Mouse (Mus musculus) liver, embryonic 12.5 days (tissue): ENCODE results near the gene Irf2bp2. TPM values are rescaled to one million over a fixed set of nuclear protein-coding genes. Genes with fewer than 3 reads are reported as not detected.

Experiments used
- ATAC-seq: fragments of 200-750 bp; cut with Nextera tagmentation; 2 replicates; pipeline ENCODE4 v1.8.0; 2017; ENCODE audit warnings: moderate number of reproducible peaks, mild to moderate bottlenecking, moderate library complexity
- H3K27ac ChIP-seq: fragments of 300-500 bp; sonication (generic); 2 replicates; pipeline ENCODE4 v1.5.1; 2016; ENCODE audit warnings: mild to moderate bottlenecking
- H3K27me3 ChIP-seq: fragments of 300-500 bp; sonication (generic); replicated peaks from 2 replicates; pipeline ENCODE4 v1.6.1; 2016; ENCODE audit warnings: mild to moderate bottlenecking, moderate library complexity
- H3K36me3 ChIP-seq: fragments of 300-500 bp; sonication (generic); 2 replicates; pipeline ENCODE4 v1.6.1; 2016; ENCODE audit warnings: mild to moderate bottlenecking, moderate library complexity
- H3K4me1 ChIP-seq: fragments of 300-500 bp; sonication (generic); 2 replicates; pipeline ENCODE4 v1.6.1; 2016
- H3K4me2 ChIP-seq: fragments of 300-500 bp; sonication (generic); 2 replicates; pipeline ENCODE4 v1.6.1; 2016; ENCODE audit warnings: mild to moderate bottlenecking, moderate library complexity
- H3K4me3 ChIP-seq: fragments of 300-500 bp; sonication (generic); 2 replicates; pipeline ENCODE4 v1.5.1; 2016; ENCODE audit warnings: mild to moderate bottlenecking, moderate library complexity
- H3K9ac ChIP-seq: fragments of 300-500 bp; sonication (generic); 2 replicates; pipeline ENCODE4 v1.6.1; 2016; ENCODE audit warnings: mild to moderate bottlenecking, moderate library complexity
- H3K9me3 ChIP-seq: fragments of 300-500 bp; sonication (generic); replicated peaks from 2 replicates; pipeline ENCODE4 v1.6.1; 2016; ENCODE audit warnings: mild to moderate bottlenecking, moderate library complexity
- WGBS: fragments of 180-500 bp; shearing (Covaris S2); methylation state at CpG from one replicate; pipeline ENCODE4 v1.1.7; 2016; ENCODE audit not compliant: insufficient replicate concordance; 5-methylcytosine and 5-hydroxymethylcytosine counted together
- polyA plus RNA-seq: library from polyadenylated mRNA; unstranded; fragments of >200 nt; fragmentation: Nextera tagmentation; extraction: Ambion mirVana; gene quantifications from 2 replicates; pipeline ENCODE4 v1.2.1, GENCODE M21; 2016

Gene Irf2bp2
- polyA plus RNA-seq, 1 experiment from 2014 or later: 5.5 TPM

GRCm38 (mm10) chr8:126571065-126571660 is 22.6 kb downstream of the Irf2bp2 start:
- Histone ChIP-seq H3K27me3 (no peaks in the 10 kb centered on the region), H3K4me2 (no peak overlapping the region; the same call in 1 of the 2 replicates), H3K36me3 (no peaks in the 10 kb centered on the region), H3K4me1 (peaks cover 15% of the 10 kb centered on the region), H3K9ac (no peak overlapping the region), H3K4me3 (no peak overlapping the region), H3K27ac (no peak overlapping the region), H3K9me3 (no peaks in the 10 kb centered on the region)
- 41% methylated on average over 15 of the region's 15 CpGs for WGBS
- peak; percentile 40 for ATAC-seq

GRCm38 (mm10) chr8:126570521-126571040 is 23.2 kb downstream of the Irf2bp2 start:
- no peaks in the 10 kb centered on the region for H3K36me3 ChIP-seq
- no peaks in the 10 kb centered on the region for H3K9me3 ChIP-seq
- H3K27me3 ChIP-seq: no peaks in the 10 kb centered on the region
- no peak overlapping the region for H3K9ac ChIP-seq
- no peak overlapping the region for H3K27ac ChIP-seq
- ATAC-seq: no peak
- no peak overlapping the region for H3K4me2 ChIP-seq
- peaks cover 16% of the 10 kb centered on the region for H3K4me1 ChIP-seq
- whole genome bisulfite sequencing: 61% methylated on average over 9 of the region's 9 CpGs
- no peak overlapping the region for H3K4me3 ChIP-seq

GRCm38 (mm10) chr8:126570046-126570445 is 23.7 kb downstream of the Irf2bp2 start:
- ATAC-seq: no peak
- WGBS: 71% methylated on average over 3 of the region's 3 CpGs

DNA sequence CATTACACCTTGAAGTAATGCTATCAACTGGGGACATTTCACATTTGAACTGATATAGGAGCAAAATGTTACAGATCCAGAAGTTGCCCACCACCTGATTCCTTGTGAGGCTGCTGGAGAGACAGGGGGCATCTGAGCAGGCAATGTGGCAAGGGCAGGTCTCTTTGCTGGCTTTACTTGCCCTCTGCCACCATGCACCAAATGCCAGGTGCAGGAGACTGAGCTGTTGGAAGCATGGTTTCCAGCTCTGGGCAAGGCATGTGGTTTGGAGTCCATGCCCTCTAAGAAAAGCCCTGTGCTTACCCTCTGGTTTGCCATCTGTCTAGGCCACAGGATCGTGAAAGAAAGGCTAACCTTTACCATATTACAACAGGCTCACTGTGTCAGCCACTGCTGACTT is 24.1 kb downstream of the Irf2bp2 start:
- Histone ChIP-seq H3K27ac (no peak overlapping the region), H3K36me3 (no peaks in the 10 kb centered on the region), H3K4me2 (no peak overlapping the region), H3K9me3 (no peaks in the 10 kb centered on the region), H3K4me1 (peaks cover 16% of the 10 kb centered on the region), H3K9ac (no peak overlapping the region), H3K4me3 (no peak overlapping the region), H3K27me3 (no peaks in the 10 kb centered on the region)
- no peak for ATAC-seq
- 63% methylated on average over 1 of the region's 1 CpGs for WGBS

More at GRCm38 (mm10) chr8:126570046-126570445, 23.7 kb downstream of the Irf2bp2 start:
- H3K4me3 ChIP-seq: no peak overlapping the region
- H3K27me3 ChIP-seq: no peaks in the 10 kb centered on the region
- H3K9ac ChIP-seq: no peak overlapping the region
- no peak overlapping the region for H3K27ac ChIP-seq
- H3K4me2 ChIP-seq: no peak overlapping the region
- H3K9me3 ChIP-seq: no peaks in the 10 kb centered on the region
- H3K4me1 ChIP-seq: peaks cover 16% of the 10 kb centered on the region
- H3K36me3 ChIP-seq: no peaks in the 10 kb centered on the region

- H3K4me1 ChIP-seq: peaks cover 12% of the 10 kb centered on the region
- H3K4me3 ChIP-seq: no peak overlapping the region
- no peak overlapping the region for H3K27ac ChIP-seq
Measured at GRCm38 (mm10) chr8:126567674-126568073, 26.1 kb downstream of the Irf2bp2 start.

GRCm38 (mm10) chr8:126566446-126567062 is 27.2 kb downstream of the Irf2bp2 start:
- Histone ChIP-seq H3K27ac (no peak overlapping the region), H3K27me3 (no peaks in the 10 kb centered on the region), H3K9ac (no peak overlapping the region), H3K4me3 (no peak overlapping the region), H3K9me3 (no peaks in the 10 kb centered on the region), H3K36me3 (no peaks in the 10 kb centered on the region), H3K4me2 (no peak overlapping the region), H3K4me1 (peaks cover 12% of the 10 kb centered on the region)
- WGBS: 43% methylated on average over 14 of the region's 14 CpGs
- ATAC-seq: no peak

More at GRCm38 (mm10) chr8:126567674-126568073, 26.1 kb downstream of the Irf2bp2 start:
- WGBS: 63% methylated on average over 2 of the region's 2 CpGs
- Histone ChIP-seq H3K27me3 (no peaks in the 10 kb centered on the region), H3K4me2 (no peak overlapping the region), H3K9ac (no peak overlapping the region), H3K36me3 (no peaks in the 10 kb centered on the region), H3K9me3 (no peaks in the 10 kb centered on the region)
- no peak for ATAC-seq

- Histone ChIP-seq H3K27ac (no peak overlapping the region), H3K9ac (no peak overlapping the region), H3K9me3 (no peaks in the 10 kb centered on the region), H3K36me3 (no peaks in the 10 kb centered on the region), H3K27me3 (no peaks in the 10 kb centered on the region), H3K4me2 (no peak overlapping the region), H3K4me1 (peaks cover 12% of the 10 kb centered on the region), H3K4me3 (no peak overlapping the region)
- 47% methylated on average over 6 of the region's 6 CpGs for WGBS
- ATAC-seq: no peak
Measured at GRCm38 (mm10) chr8:126565954-126566445, 27.8 kb downstream of the Irf2bp2 start.

DNA sequence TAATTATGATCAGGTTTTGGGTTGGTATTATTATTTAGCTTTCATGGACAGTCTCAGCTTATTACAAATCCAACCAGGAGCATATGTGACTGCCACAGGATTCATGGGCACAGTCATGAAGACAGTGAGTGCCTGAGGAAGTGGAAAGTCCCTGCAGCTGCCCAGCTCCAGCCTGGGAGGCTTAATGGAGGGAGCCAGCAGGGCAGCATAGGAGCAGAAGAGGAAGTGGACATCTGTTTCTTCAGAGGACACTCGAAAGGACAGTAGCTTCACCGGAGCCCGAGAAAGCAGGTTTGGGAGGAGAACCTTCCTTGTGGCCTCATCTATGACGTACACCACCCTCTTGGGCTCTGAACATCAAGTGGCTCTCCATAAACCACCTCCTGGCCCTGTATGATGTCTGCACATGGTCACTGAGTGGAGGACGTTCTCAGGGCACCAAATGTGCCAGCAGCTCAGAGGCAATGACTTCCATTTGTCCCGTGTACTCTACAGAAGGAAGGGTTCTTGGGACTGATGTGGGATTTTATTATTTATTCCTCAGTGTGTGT is 28.5 kb downstream of the Irf2bp2 start:
- H3K4me2 ChIP-seq: no peak overlapping the region
- ATAC-seq: no peak
- no peaks in the 10 kb centered on the region for H3K9me3 ChIP-seq
- H3K4me1 ChIP-seq: peaks cover 12% of the 10 kb centered on the region
- H3K9ac ChIP-seq: no peak overlapping the region
- no peak overlapping the region for H3K4me3 ChIP-seq
- no peaks in the 10 kb centered on the region for H3K36me3 ChIP-seq
- no peaks in the 10 kb centered on the region for H3K27me3 ChIP-seq
- 56% methylated on average over 6 of the region's 6 CpGs for WGBS
- H3K27ac ChIP-seq: no peak overlapping the region

DNA sequence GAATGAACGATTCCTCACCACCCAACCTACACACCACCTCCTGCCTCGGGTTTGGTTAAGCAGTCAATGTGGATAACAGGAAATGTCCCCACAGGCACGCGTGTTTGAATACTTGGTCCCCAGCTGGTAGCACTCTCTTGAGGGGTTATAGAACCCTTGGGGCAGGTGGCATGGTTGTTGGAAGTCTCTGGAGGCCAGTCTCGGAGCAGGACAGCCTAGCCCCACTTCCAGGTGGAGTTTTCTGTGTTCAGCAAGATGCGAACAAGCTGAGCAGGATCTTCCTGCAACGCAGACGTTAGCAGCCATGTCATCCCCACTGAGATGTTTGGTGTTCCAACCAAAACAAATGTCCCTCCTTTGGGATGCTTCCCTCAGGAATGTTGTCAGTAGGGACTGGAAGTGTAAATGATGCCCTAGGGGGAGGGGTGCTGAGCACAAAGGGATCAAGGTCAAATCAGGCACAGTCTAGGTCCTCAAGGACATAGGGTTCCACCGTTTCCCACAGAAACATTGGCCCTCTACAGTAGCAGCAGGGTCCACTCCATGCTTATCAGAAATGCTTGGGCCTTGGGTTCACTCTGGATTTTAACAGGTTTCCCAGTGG is 29.1 kb downstream of the Irf2bp2 start:
- no peak for ATAC-seq
- 59% methylated on average over 9 of the region's 9 CpGs for whole genome bisulfite sequencing
- Histone ChIP-seq H3K9ac (no peak overlapping the region), H3K4me2 (no peak overlapping the region), H3K9me3 (no peaks in the 10 kb centered on the region), H3K36me3 (no peaks in the 10 kb centered on the region), H3K4me3 (no peak overlapping the region), H3K27ac (no peak overlapping the region), H3K4me1 (peaks cover 12% of the 10 kb centered on the region), H3K27me3 (no peaks in the 10 kb centered on the region)

GRCm38 (mm10) chr8:126561316-126561841 is 32.4 kb downstream of the Irf2bp2 start:
- Histone ChIP-seq H3K27me3 (no peaks in the 10 kb centered on the region), H3K9me3 (no peaks in the 10 kb centered on the region), H3K4me2 (no peak overlapping the region), H3K36me3 (no peaks in the 10 kb centered on the region), H3K4me1 (peaks cover 11% of the 10 kb centered on the region), H3K4me3 (no peak overlapping the region), H3K27ac (no peak overlapping the region), H3K9ac (no peak overlapping the region)
- WGBS: 90% methylated on average over 4 of the region's 4 CpGs
- ATAC-seq: no peak

- H3K27ac ChIP-seq: no peak overlapping the region
- H3K27me3 ChIP-seq: no peaks in the 10 kb centered on the region
- H3K4me2 ChIP-seq: no peak overlapping the region
- no peaks in the 10 kb centered on the region for H3K36me3 ChIP-seq
- WGBS: 82% methylated on average over 13 of the region's 13 CpGs
- no peak overlapping the region for H3K9ac ChIP-seq
- no peak for ATAC-seq
- H3K4me3 ChIP-seq: no peak overlapping the region
- H3K9me3 ChIP-seq: no peaks in the 10 kb centered on the region
- peaks cover 7% of the 10 kb centered on the region for H3K4me1 ChIP-seq
Measured at GRCm38 (mm10) chr8:126558400-126558953, 35.3 kb downstream of the Irf2bp2 start.
